Mouse (Mus musculus) embryonic facial prominence, embryonic 11.5 days (tissue): ENCODE data around the gene Tekt1. TPM values are rescaled to one million over a fixed set of nuclear protein-coding genes. Genes with fewer than 3 reads are reported as not detected.

Experiments used
- ATAC-seq: fragments of 200-750 bp; cut with Nextera tagmentation; replicated peaks from 2 replicates; pipeline ENCODE4 v1.8.0; 2017; ENCODE audit warnings: low read depth; ENCODE audit not compliant: insufficient number of reproducible peaks, low FRiP score, low TSS enrichment
- DNase-seq: peaks from one replicate; pipeline ENCODE4 v3.0.0-alpha.2; 2015; ENCODE audit warnings: low spot score
- H3K27ac ChIP-seq: fragments of 300-500 bp; sonication (generic); replicated peaks from 2 replicates; pipeline ENCODE4 v1.5.1; 2014; ENCODE audit warnings: mild to moderate bottlenecking, low read depth, low read length, control low read depth
- H3K27me3 ChIP-seq: fragments of 300-500 bp; sonication (generic); 2 replicates; pipeline ENCODE4 v1.6.1; 2014; ENCODE audit warnings: mild to moderate bottlenecking, low read length, moderate library complexity, mixed read lengths; ENCODE audit not compliant: control insufficient read depth, insufficient read depth
- H3K36me3 ChIP-seq: fragments of 300-500 bp; sonication (generic); replicated peaks from 2 replicates; pipeline ENCODE4 v1.6.1; 2014; ENCODE audit warnings: low read depth, mild to moderate bottlenecking, low read length, moderate library complexity, mixed read lengths; ENCODE audit not compliant: control insufficient read depth, insufficient read depth
- H3K4me1 ChIP-seq: fragments of 300-500 bp; sonication (generic); 2 replicates; pipeline ENCODE4 v1.6.1; 2014; ENCODE audit warnings: low read length, mixed read lengths; ENCODE audit not compliant: control insufficient read depth, insufficient read depth
- H3K4me2 ChIP-seq: fragments of 300-500 bp; sonication (generic); 2 replicates; pipeline ENCODE4 v1.6.1; 2014; ENCODE audit warnings: low read depth, mild to moderate bottlenecking, control low read depth, low read length, moderate library complexity
- H3K4me3 ChIP-seq: fragments of 300-500 bp; sonication (generic); 2 replicates; pipeline ENCODE4 v1.5.1; 2014; ENCODE audit warnings: low read depth, low read length, control low read depth
- H3K9ac ChIP-seq: fragments of 300-500 bp; sonication (generic); replicated peaks from 2 replicates; pipeline ENCODE4 v1.6.1; 2014; ENCODE audit warnings: mild to moderate bottlenecking, control low read depth, low read length
- H3K9me3 ChIP-seq: fragments of 300-500 bp; sonication (generic); replicated peaks from 2 replicates; pipeline ENCODE4 v1.6.1; 2016; ENCODE audit warnings: mild to moderate bottlenecking, low read length, inconsistent platforms, mixed read lengths; ENCODE audit not compliant: control insufficient read depth
- WGBS: fragments of 180-500 bp; shearing (Covaris S2); extraction: QIAGEN DNeasy Blood & Tissue Kit; methylation state at CpG from one replicate; pipeline ENCODE4 v1.1.7; 2014; 5-methylcytosine and 5-hydroxymethylcytosine counted together
- polyA plus RNA-seq: library from polyadenylated mRNA; unstranded; fragments of >200 nt; fragmentation: Nextera tagmentation; extraction: Ambion mirVana; gene quantifications from 2 replicates; pipeline ENCODE4 v1.2.1, GENCODE M21; 2014

Gene Tekt1
- 6.3 and 6.4 TPM in 2 replicates for polyA plus RNA-seq

DNA sequence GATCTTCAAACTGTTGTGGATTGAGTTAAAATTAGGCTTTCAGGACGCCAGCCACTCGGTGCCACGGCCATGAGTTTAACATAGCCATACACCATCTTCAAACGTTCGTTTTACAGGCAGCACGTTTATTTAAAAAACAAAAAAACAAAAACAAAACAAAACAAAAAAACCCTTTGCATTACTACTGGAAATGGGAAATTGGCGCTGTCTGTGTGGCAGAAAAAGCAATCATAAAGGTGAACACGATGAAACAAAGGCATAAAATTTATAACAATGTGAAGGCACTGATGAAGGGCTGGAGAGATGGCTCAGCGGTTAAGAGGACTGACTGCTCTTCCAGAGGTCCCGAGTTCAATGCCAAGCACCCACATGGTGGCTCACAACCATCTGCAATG, at the start of gene Tekt1:
Gene Tekt1, minus strand, starts transcription at position 96 of the 395 bp plus-strand sequence.
- Histone ChIP-seq H3K9ac (peak within 1 kb of the TSS; percentile 73), H3K9me3 (no peaks in the 10 kb centered on the region), H3K4me3 (peak within 1 kb of the TSS; percentile 40), H3K4me2 (peak within 1 kb of the TSS; percentile 66), H3K36me3 (no peaks in the 10 kb centered on the region), H3K4me1 (no peaks in the 10 kb centered on the region), H3K27ac (no peak within 1 kb of the TSS), H3K27me3 (no peaks in the 10 kb centered on the region)
- ATAC-seq (no peak), DNase-seq (no peak)
- 38% methylated on average over 10 of the region's 10 CpGs for WGBS

DNA sequence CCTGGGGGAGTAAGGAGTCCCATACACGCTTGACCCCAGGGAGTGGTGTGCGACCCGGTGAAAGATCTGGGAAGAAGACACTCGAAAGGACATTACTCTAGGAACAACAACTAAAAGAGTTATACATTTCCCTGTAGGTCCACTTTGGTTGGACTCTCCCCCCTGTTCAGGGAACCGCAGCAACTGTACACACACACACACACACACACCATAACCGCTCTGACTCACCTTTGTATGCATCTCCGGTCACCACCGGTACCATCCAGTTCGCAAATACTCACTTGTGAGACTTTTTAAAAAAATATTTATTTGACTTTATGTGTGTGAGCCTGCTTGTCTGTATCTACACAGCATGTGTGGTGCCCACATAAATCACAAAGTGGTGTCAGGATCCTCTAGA, 49.7 kb upstream of the Tekt1 start:
- 32% methylated on average over 9 of the region's 9 CpGs for WGBS
- DNase-seq (no peak), ATAC-seq (no peak)
- H3K27ac ChIP-seq = no peak overlapping the region
- H3K27me3 ChIP-seq = no peaks in the 10 kb centered on the region
- H3K4me3 ChIP-seq = peak overlapping the region; percentile 64
- H3K4me2 ChIP-seq = peak overlapping the region; percentile 95
- H3K4me1 ChIP-seq = 0 out of 2 replicates have a peak, but pooled peaks cover 2% of the 10 kb centered on the region
- no peaks in the 10 kb centered on the region for H3K9me3 ChIP-seq
- H3K36me3 ChIP-seq = no peaks in the 10 kb centered on the region
- H3K9ac ChIP-seq = no peak overlapping the region

- Histone ChIP-seq H3K9ac (peak within 1 kb of the TSS; percentile 66), H3K27me3 (no peaks in the 10 kb centered on the region), H3K4me1 (0 out of 2 replicates have a peak, but pooled peaks cover 2% of the 10 kb centered on the region), H3K36me3 (no peaks in the 10 kb centered on the region), H3K4me2 (peak within 1 kb of the TSS; percentile 95), H3K27ac (no peak within 1 kb of the TSS), H3K4me3 (peak within 1 kb of the TSS; percentile 64), H3K9me3 (no peaks in the 10 kb centered on the region)
- ATAC-seq (peak; percentile 85), DNase-seq (peak; percentile 87)
- WGBS = under 1% methylated on average over 73 of the region's 86 CpGs
These were observed 49.1 kb upstream of the Tekt1 start, which contains the start of gene Smtnl2 for GRCm38 (mm10) chr11:72411093-72411921. Gene Smtnl2, minus strand, starts transcription at chr11:72411713.

- 0 out of 2 replicates have a peak, but pooled peaks cover 2% of the 10 kb centered on the region for H3K4me1 ChIP-seq
- peak overlapping the region; percentile 10; the same call in 1 of the 2 replicates for H3K9ac ChIP-seq
- H3K4me2 ChIP-seq = peak overlapping the region; percentile 95
- H3K27ac ChIP-seq = no peak overlapping the region
- 0 out of 2 replicates have a peak, but pooled peaks have one; percentile 8 for ATAC-seq
- WGBS = under 1% methylated on average over 25 of the region's 25 CpGs
- peak overlapping the region; percentile 64 for H3K4me3 ChIP-seq
- H3K9me3 ChIP-seq = no peaks in the 10 kb centered on the region
- peak; percentile 14 for DNase-seq
- H3K27me3 ChIP-seq = no peaks in the 10 kb centered on the region
- H3K36me3 ChIP-seq = no peaks in the 10 kb centered on the region
These were observed 48.4 kb upstream of the Tekt1 start for GRCm38 (mm10) chr11:72410521-72411092.

GRCm38 (mm10) chr11:72409649-72410385, 47.6 kb upstream of the Tekt1 start:
- WGBS = 70% methylated on average over 12 of the region's 12 CpGs
- 0 out of 2 replicates have a peak, but pooled peaks cover 2% of the 10 kb centered on the region for H3K4me1 ChIP-seq
- H3K27ac ChIP-seq = no peak overlapping the region
- H3K4me2 ChIP-seq = peak overlapping the region; percentile 95; the same call in 1 of the 2 replicates
- H3K9me3 ChIP-seq = no peaks in the 10 kb centered on the region
- no peak overlapping the region for H3K9ac ChIP-seq
- no peak overlapping the region for H3K4me3 ChIP-seq
- ATAC-seq (no peak), DNase-seq (no peak)
- H3K27me3 ChIP-seq = no peaks in the 10 kb centered on the region
- no peaks in the 10 kb centered on the region for H3K36me3 ChIP-seq

DNA sequence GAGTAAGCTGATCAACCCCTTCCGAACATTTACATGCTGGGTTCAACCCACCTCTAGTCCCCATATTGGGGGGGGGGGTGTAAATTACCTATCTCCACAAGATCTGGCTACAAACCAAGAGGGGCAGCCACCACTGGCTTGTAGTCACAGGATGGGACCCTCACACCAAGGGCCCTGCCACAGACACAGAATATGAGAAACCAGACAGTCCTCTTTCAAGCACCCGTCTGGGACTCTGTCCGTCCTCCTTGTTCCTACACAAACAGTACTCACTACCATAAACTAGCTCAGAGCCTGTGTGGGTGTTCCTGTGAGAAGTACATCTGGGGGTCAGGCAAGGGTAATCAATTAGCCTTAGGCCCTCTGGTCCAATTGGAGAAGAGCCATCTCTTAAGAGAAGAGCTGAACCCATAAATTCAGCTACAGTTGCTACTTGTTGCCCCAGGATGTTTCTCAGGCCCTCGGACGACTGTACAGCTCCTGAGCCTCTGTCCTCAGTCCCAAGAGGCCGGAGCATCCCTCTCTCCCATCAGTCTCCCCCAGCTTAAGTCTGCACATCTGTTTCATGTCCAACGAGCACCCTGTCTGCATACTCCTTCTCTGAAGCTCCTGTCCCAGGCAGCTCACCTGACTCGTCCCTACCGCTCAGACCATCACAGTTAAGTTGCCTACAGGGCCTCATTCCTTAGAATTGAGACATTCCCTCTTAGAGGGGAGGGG, 46.4 kb upstream of the Tekt1 start:
- H3K9ac ChIP-seq = no peak overlapping the region
- DNase-seq = no peak
- H3K4me2 ChIP-seq = no peak overlapping the region
- 0 out of 2 replicates have a peak, but pooled peaks cover 2% of the 10 kb centered on the region for H3K4me1 ChIP-seq
- H3K36me3 ChIP-seq = no peaks in the 10 kb centered on the region
- 59% methylated on average over 9 of the region's 9 CpGs for WGBS
- no peaks in the 10 kb centered on the region for H3K9me3 ChIP-seq
- H3K4me3 ChIP-seq = no peak overlapping the region
- H3K27me3 ChIP-seq = no peaks in the 10 kb centered on the region
- no peak for ATAC-seq
- no peak overlapping the region for H3K27ac ChIP-seq

DNA sequence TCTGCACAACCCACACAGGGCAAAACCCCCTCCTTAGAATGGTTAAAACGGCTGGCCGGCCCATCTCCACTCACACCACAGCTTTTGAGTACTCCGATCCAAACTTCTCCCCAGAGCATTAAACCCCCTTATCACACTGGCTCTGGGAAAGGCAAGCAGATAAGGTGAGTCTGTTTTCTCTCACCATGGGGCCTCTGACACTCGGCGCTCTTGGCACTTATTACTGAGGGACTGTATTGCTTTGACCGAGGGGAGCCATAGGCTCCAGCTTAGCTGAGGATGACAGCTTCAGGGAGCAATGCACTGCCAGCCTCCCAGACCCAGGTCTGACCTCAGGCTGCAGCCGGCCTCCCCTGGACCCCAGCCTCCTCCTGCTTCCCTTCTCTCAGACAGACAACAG, 45.3 kb upstream of the Tekt1 start:
- H3K9ac ChIP-seq = no peak overlapping the region
- H3K27me3 ChIP-seq = no peaks in the 10 kb centered on the region

More for the DNA sequence above, 45.3 kb upstream of the Tekt1 start:
- Histone ChIP-seq H3K27ac (no peak overlapping the region), H3K9me3 (no peaks in the 10 kb centered on the region), H3K36me3 (no peaks in the 10 kb centered on the region), H3K4me1 (0 out of 2 replicates have a peak, but pooled peaks cover 2% of the 10 kb centered on the region), H3K4me3 (no peak overlapping the region), H3K4me2 (no peak overlapping the region)
- DNase-seq (no peak), ATAC-seq (no peak)
- 13% methylated on average over 7 of the region's 7 CpGs for WGBS
